Mouse (Mus musculus) cerebral cortex, adult 2 months (tissue): ENCODE measurements around the gene Gucy2c.

ENCODE experiments used
- WGBS: fragments of 180-500 bp; shearing (Covaris S2); methylation state at CpG from one replicate; pipeline ENCODE4 v1.1.7; 2018; 5-methylcytosine and 5-hydroxymethylcytosine counted together

The Gucy2c gene

DNA sequence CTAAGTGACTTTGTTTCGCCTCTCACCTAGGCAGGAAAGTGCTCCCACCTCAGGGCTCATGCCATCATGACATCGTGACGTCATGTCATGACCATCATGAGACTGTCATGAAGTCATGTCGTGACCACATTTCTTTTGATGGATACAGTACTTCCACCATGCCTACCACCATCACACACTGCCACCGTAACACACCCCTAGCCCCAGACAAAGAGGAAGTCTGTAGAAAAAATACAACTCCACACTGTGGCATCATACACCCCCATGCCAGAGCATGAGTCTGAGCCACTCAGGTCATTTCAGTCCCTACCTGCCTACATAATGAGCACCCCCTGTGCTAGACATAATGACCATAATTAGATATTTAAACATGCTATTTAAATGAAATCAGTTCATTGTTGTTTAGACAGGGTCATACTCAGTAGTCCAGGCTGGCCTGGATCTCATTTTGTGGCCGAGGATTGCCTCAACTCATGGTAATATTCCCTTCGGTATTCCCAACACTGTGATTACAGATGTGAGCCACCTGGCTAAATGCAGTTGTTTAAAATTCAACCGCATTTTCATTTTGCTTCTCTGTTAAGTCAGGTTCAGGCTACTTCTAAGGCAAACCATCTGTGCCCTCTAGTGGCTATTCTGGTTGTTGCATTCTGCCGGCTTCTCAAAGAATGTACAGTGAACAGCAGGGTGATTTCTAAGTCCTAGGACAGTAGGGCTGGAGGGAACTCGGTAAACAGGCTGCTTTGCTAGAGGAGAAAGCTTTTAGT lies 39.0 kb downstream of the Gucy2c start:
- WGBS = 41% methylated on average over 10 of the region's 10 CpGs

GRCm38 (mm10) chr6:136741281-136741680 lies 40.3 kb downstream of the Gucy2c start:
- WGBS = 88% methylated on average over 10 of the region's 10 CpGs

GRCm38 (mm10) chr6:136735766-136736165 lies 45.8 kb downstream of the Gucy2c start:
- WGBS = 79% methylated on average over 7 of the region's 7 CpGs

GRCm38 (mm10) chr6:136728144-136728543 lies 53.4 kb downstream of the Gucy2c start:
- WGBS = 93% methylated on average over 14 of the region's 14 CpGs

- WGBS = 80% methylated on average over 3 of the region's 3 CpGs
Measured at GRCm38 (mm10) chr6:136723171-136723570, 58.4 kb downstream of the Gucy2c start.

GRCm38 (mm10) chr6:136722565-136722964 lies 59.0 kb downstream of the Gucy2c start:
- WGBS = 91% methylated on average over 7 of the region's 7 CpGs

- WGBS = 64% methylated on average over 6 of the region's 6 CpGs
Measured at GRCm38 (mm10) chr6:136721925-136722324, 59.6 kb downstream of the Gucy2c start.

GRCm38 (mm10) chr6:136720436-136720835 lies 61.1 kb downstream of the Gucy2c start:
- 71% methylated on average over 15 of the region's 15 CpGs for WGBS

GRCm38 (mm10) chr6:136715881-136716431 lies 65.6 kb downstream of the Gucy2c start:
- 74% methylated on average over 11 of the region's 11 CpGs for WGBS

DNA sequence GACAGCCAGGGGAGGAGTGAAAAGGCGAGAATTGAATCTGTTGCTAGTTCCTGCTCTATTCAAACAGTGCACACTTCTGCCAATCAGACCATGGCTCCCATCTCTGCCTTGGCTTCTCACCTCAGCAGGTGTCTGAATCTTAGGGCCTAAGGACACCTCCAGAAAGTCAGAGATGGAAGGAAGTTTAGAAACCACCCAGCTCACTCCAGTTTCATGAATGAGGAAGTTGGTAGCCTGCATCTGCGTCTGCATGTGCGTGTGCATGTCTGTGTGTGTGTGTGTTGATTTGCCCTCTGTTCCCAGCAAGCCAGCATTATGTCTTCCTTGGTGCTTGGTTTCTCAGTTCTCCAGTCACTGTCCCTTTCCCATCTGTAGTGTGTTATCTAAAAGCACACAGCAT lies 67.5 kb downstream of the Gucy2c start:
- WGBS = 92% methylated on average over 3 of the region's 3 CpGs

GRCm38 (mm10) chr6:136710408-136710807 lies 71.2 kb downstream of the Gucy2c start:
- 90% methylated on average over 5 of the region's 5 CpGs for WGBS

- WGBS = 95% methylated on average over 6 of the region's 6 CpGs
Measured at GRCm38 (mm10) chr6:136708597-136708996, 73.0 kb downstream of the Gucy2c start.

DNA sequence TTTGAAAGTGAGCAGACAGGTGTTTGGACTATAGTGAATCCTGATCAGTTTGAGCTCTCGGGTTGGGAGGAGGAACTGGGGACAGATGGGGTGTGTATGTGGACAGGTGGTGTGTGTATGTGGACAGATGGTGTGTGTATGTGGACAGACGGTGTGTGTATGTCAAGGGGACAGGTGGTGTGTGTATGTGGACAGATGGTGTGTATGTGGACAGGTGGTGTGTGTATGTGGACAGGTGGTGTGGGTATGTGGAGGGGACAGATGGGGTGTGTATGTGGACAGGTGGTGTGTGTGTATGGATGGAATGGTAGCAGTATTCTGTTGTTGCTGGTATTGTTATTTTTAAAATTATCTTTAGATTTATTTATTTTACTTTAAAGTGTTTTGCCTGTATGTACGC lies 79.7 kb downstream of the Gucy2c start:
- 82% methylated on average over 3 of the region's 3 CpGs for WGBS

GRCm38 (mm10) chr6:136701185-136701584 lies 80.4 kb downstream of the Gucy2c start:
- WGBS = 94% methylated on average over 5 of the region's 5 CpGs

GRCm38 (mm10) chr6:136691314-136691713 lies 90.3 kb downstream of the Gucy2c start:
- 91% methylated on average over 6 of the region's 6 CpGs for WGBS

DNA sequence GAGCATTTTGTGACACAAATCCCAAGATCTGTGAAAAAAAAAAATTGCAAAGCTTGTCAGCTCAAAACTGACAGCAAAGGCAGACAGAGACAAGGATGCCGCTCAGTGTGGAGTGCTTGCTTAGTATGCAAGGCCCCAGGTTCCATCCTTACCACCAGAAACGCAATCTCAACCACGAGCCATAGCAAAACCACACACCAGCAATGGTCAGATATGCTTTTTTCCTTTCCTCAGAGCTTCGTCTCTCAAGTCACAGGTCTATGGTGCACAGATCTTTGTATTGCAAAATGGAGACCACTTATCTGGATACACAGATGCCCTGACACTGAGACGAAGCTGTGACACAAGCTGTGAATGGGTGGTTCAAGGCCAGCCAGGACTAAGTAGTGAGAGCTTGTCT lies 91.0 kb downstream of the Gucy2c start:
- 84% methylated on average over 5 of the region's 5 CpGs for WGBS

GRCm38 (mm10) chr6:136689790-136690413 lies 91.7 kb downstream of the Gucy2c start:
- 71% methylated on average over 15 of the region's 15 CpGs for WGBS

GRCm38 (mm10) chr6:136685433-136685832 lies 96.1 kb downstream of the Gucy2c start:
- WGBS = 74% methylated on average over 5 of the region's 5 CpGs

- 87% methylated on average over 11 of the region's 11 CpGs for WGBS
Measured at GRCm38 (mm10) chr6:136683410-136684334, 97.9 kb downstream of the Gucy2c start.

DNA sequence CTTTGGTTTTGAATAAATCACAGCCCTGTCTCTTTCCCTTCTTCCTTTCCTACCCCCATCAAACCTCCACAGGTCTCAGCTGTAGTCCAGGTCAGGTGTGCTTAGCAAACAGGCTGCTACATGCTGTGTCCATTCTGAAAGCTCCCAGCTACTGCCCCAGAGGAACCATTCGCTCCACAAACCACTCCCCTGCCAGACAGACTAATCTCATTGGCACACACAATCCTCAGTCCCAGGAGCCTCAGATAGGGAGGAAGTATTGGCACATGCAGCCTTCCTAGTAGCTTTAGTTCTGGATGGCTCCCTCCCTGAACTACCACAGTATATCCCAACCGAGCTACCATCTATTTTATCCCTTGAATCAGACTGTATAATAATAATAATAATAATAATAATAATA lies 102.2 kb downstream of the Gucy2c start:
- 54% methylated on average over 2 of the region's 2 CpGs for WGBS

- 91% methylated on average over 6 of the region's 6 CpGs for WGBS
Measured at GRCm38 (mm10) chr6:136674935-136675334, 106.6 kb downstream of the Gucy2c start.

DNA sequence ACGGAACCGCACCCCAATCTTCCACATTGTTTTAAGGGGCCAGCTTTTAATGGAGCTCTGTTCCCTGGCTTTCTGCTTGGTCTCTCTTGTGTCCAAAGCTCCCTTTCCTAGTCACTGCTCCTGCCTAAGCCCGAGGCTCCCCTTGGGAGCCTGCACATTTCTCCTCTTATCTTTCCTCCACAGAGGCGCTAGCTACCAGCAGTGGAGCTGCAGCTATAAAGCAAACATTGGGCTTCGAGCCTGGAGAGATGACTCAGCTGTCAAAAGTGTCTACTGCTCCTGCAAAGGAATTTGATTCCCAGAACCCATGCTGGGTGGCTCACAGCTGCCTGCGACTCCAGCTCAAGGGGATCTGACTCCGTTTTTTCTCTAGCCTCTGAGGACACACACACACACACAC lies 109.1 kb downstream of the Gucy2c start:
- 43% methylated on average over 7 of the region's 7 CpGs for WGBS
